Comparison of ENCODE assay signal across 17 mouse cellular contexts in the genomic region with DNA sequence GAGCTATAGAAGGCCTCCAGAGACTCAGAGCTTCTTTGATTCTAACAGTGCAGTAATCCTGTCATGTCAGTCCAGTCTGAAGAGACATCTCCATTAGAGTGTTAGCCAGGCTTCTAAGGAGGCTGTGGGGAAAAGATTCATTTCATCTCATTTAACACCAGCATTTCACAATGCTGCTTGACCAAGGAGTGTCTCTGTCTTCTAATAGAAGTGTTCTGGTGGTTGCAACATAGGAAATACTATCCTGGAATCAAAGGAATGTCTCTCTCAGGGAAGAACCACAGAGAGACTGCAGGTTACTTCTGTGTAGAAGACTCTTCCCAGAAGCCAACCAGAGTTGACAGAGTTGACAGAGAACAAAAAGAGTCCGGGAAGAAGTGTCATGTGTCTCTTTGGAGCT. TPM values are rescaled to one million over a fixed set of nuclear protein-coding genes. Genes with fewer than 3 reads are reported as not detected.
"Had no signal": no experiment of that assay in that cellular context is flagged by ENCODE, and none has a peak within 500 bp of the region (broad histone marks: within the 10 kb centered on the region; RNA-seq: fewer than 3 reads in every experiment).

No protein-coding gene starts in this region.

- H3K27me3 ChIP-seq: neural tube, embryonic 13.5 days; neural tube, embryonic 15.5 days; stomach, embryonic 15.5 days had no signal

- H3K9ac ChIP-seq: neural tube, embryonic 13.5 days; neural tube, embryonic 15.5 days; stomach, embryonic 15.5 days had no signal

- H3K27ac ChIP-seq: neural tube, embryonic 13.5 days; neural tube, embryonic 15.5 days; stomach, embryonic 15.5 days; stomach, postnatal 0 days had no signal

- H3K4me2 ChIP-seq: neural tube, embryonic 13.5 days; neural tube, embryonic 15.5 days; stomach, embryonic 15.5 days had no signal

- H3K4me1 ChIP-seq: neural tube, embryonic 13.5 days; neural tube, embryonic 15.5 days; stomach, embryonic 15.5 days had no signal

- H3K36me3 ChIP-seq: neural tube, embryonic 13.5 days; neural tube, embryonic 15.5 days; stomach, embryonic 15.5 days had no signal

- H3K9me3 ChIP-seq: neural tube, embryonic 13.5 days; neural tube, embryonic 15.5 days; stomach, embryonic 15.5 days had no signal

- DNase-seq: retina, postnatal 1 day; right cerebral cortex, adult 18-20 months; right cerebral cortex, postnatal 14 days; right cerebral cortex, postnatal 25 days; right cerebral cortex, postnatal 4 days; spleen, adult 18-20 months; thymus, adult 18-20 months; thymus, adult 2 months; thymus, postnatal 14 days; thymus, postnatal 25 days; thymus, postnatal 36 days; thymus, postnatal 4 days had no signal

- H3K4me3 ChIP-seq: neural tube, embryonic 13.5 days; neural tube, embryonic 15.5 days; stomach, embryonic 15.5 days had no signal

RNA-seq across cellular contexts. Expression of a gene that starts 31.0 kb away (rescaled TPM):
- total RNA-seq: neutrophil, adult 5-6 weeks had no signal
